Mouse (Mus musculus): ENCODE measurements around the gene Tmem121b. TPM values are rescaled to one million over a fixed set of nuclear protein-coding genes. Genes with fewer than 3 reads are reported as not detected.

The Tmem121b gene
- polyA plus RNA-seq, 1 experiment: 0.05 TPM

- DNase-seq: no peak
These were observed 43.4 kb downstream of the Tmem121b start for GRCm38 (mm10) chr6:120450208-120450607.

GRCm38 (mm10) chr6:120443363-120444355 lies 49.9 kb downstream of the Tmem121b start:
- DNase-seq: peak; percentile 90
- H3K27ac ChIP-seq (ENCODE audit: insufficient read depth, low read depth, low read length): peak overlapping the region; percentile 90
- no peak overlapping the region for H3K4me3 ChIP-seq (ENCODE audit: insufficient read depth, low read depth, low read length)
- H3K4me1 ChIP-seq (ENCODE audit: control insufficient read depth, insufficient read depth, low read length): peaks cover 22% of the 10 kb centered on the region; the same call in 1 of the 2 replicates
- TF ChIP-seq POLR2A (IDR thresholded peaks at IDR 0.05; ENCODE audit: low read depth, low read length) (no peak), CTCF (conservative IDR thresholded peaks at IDR 0.05; ENCODE audit: insufficient read depth, insufficient read length, low read depth, low read length) (no peak)
- 44% methylated on average over 14 of the region's 14 CpGs for WGBS
- H3K36me3 ChIP-seq (ENCODE audit: control insufficient read depth, insufficient read depth, low read length): peaks cover 3% of the 10 kb centered on the region; the same call in 1 of the 2 replicates
- H3K27me3 ChIP-seq (replicated peaks; ENCODE audit: control insufficient read depth, insufficient read depth, low read length): no peaks in the 10 kb centered on the region

More at GRCm38 (mm10) chr6:120450208-120450607, 43.4 kb downstream of the Tmem121b start:
- Histone ChIP-seq H3K27ac (ENCODE audit: insufficient read depth, low read depth, low read length) (no peak overlapping the region), H3K36me3 (ENCODE audit: control insufficient read depth, insufficient read depth, low read length) (no peaks in the 10 kb centered on the region), H3K27me3 (replicated peaks; ENCODE audit: control insufficient read depth, insufficient read depth, low read length) (no peaks in the 10 kb centered on the region), H3K4me1 (ENCODE audit: control insufficient read depth, insufficient read depth, low read length) (peaks cover 8% of the 10 kb centered on the region; the same call in 1 of the 2 replicates), H3K4me3 (ENCODE audit: insufficient read depth, low read depth, low read length) (no peak overlapping the region)
- TF ChIP-seq POLR2A (IDR thresholded peaks at IDR 0.05; ENCODE audit: low read depth, low read length) (no peak), CTCF (conservative IDR thresholded peaks at IDR 0.05; ENCODE audit: insufficient read depth, insufficient read length, low read depth, low read length) (no peak)
- WGBS: 94% methylated on average over 3 of the region's 3 CpGs

GRCm38 (mm10) chr6:120442171-120442749 lies 51.3 kb downstream of the Tmem121b start:
- peak overlapping the region; percentile 69 for H3K27ac ChIP-seq (ENCODE audit: insufficient read depth, low read depth, low read length)
- TF ChIP-seq POLR2A (IDR thresholded peaks at IDR 0.05; ENCODE audit: low read depth, low read length): no peak
- TF ChIP-seq CTCF (conservative IDR thresholded peaks at IDR 0.05; ENCODE audit: insufficient read depth, insufficient read length, low read depth, low read length): no peak
- peaks cover 4% of the 10 kb centered on the region; the same call in 1 of the 2 replicates for H3K36me3 ChIP-seq (ENCODE audit: control insufficient read depth, insufficient read depth, low read length)
- peaks cover 22% of the 10 kb centered on the region; the same call in 1 of the 2 replicates for H3K4me1 ChIP-seq (ENCODE audit: control insufficient read depth, insufficient read depth, low read length)
- 26% methylated on average over 4 of the region's 4 CpGs for WGBS
- DNase-seq: peak; percentile 91
- no peak overlapping the region for H3K4me3 ChIP-seq (ENCODE audit: insufficient read depth, low read depth, low read length)
- H3K27me3 ChIP-seq (replicated peaks; ENCODE audit: control insufficient read depth, insufficient read depth, low read length): no peaks in the 10 kb centered on the region

Other genes starting within 250 kb of the Tmem121b start
- gene D330020A13Rik, start 199.4 kb downstream of the Tmem121b start, polyA plus RNA-seq (2012; rRNA removed): 0.09 and 0.22 TPM in 2 replicates
- 28.9 and 35.3 TPM in 2 replicates for gene B4galnt3, start 199.2 kb downstream of the Tmem121b start, polyA plus RNA-seq (2012; rRNA removed)
- 3.5 and 4.3 TPM in 2 replicates for gene Kdm5a, start 129.7 kb downstream of the Tmem121b start, polyA plus RNA-seq (2012; rRNA removed)
- 2.3 and 3.1 TPM in 2 replicates for gene Ccdc77, start 129.4 kb downstream of the Tmem121b start, polyA plus RNA-seq (2012; rRNA removed)
- gene Il17ra, start 30.6 kb downstream of the Tmem121b start, polyA plus RNA-seq (2012; rRNA removed): 36.1 and 37.2 TPM in 2 replicates
- gene Hdhd5, start 37.5 kb upstream of the Tmem121b start, polyA plus RNA-seq (2012; rRNA removed): 36.0 and 36.1 TPM in 2 replicates
- gene Cecr2, start 172.6 kb upstream of the Tmem121b start, polyA plus RNA-seq (2012; rRNA removed): 4.4 and 5.4 TPM in 2 replicates